Mouse (Mus musculus) bone marrow, adult 2 months (tissue): ENCODE measurements at regions not wholly inside any gene's neighbourhood (a gene's known extent, or its start where the extent isn't known, plus 50 kb on each side); places are given as distances from the start of the nearest gene placed in this dataset.

Experiments
- CTCF ChIP-seq: fragments of 200-500 bp; IDR thresholded peaks from 2 replicates; pipeline ENCODE4 v1.5.1; 2011; ENCODE audit warnings: low read length, control low read depth; ENCODE audit not compliant: control insufficient read depth, insufficient read depth
- POLR2A ChIP-seq: fragments of 200-500 bp; IDR thresholded peaks from 2 replicates; pipeline ENCODE4 v1.6.1; 2011; ENCODE audit warnings: low read depth, mild to moderate bottlenecking, control low read depth, low read length, borderline replicate concordance; ENCODE audit not compliant: control insufficient read depth

- no peak for TF ChIP-seq CTCF
- TF ChIP-seq POLR2A: no peak
Observed at GRCm38 (mm10) chr6:4246113-4246419, 159.3 kb upstream of the Bet1 start.
